Mouse (Mus musculus): ENCODE data around the gene Hivep3.

DNA sequence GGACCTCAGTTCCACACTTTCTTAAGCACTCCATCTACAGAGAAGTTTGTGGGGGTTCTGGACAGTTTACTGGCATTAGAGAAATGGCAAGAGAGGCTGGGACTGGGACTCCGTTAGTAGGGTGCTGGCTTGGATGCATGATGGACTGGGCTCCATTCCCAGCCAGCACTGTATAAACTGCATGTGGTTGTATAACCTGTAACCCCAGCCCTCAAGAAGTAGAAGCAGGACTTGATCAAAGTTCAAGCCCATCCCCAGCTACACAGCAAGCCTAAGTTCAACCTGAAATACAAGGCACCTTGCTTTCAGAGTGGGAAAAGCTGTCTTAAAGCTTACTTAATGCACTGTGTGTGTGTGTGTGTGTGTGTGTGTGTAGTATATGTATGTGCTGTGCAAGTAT is 226.3 kb downstream of the Hivep3 start:
- TF ChIP-seq CTCF (IDR thresholded peaks at IDR 0.05; ENCODE audit: low read depth, low read length) (no peak), POLR2A (IDR thresholded peaks at IDR 0.05; ENCODE audit: extremely low read depth, insufficient read depth, low read length) (no peak)
